Mouse (Mus musculus) embryonic facial prominence, embryonic 11.5 days (tissue): ENCODE measurements around the gene Gm42906. TPM values are rescaled to one million over a fixed set of nuclear protein-coding genes. Genes with fewer than 3 reads are reported as not detected.
A peak's percentile ranks its signal among the peaks of the same experiment; 100 is the strongest.

Source experiments
- ATAC-seq: fragments of 200-750 bp; cut with Nextera tagmentation; replicated peaks from 2 replicates; pipeline ENCODE4 v1.8.0; 2017; ENCODE audit warnings: low read depth; ENCODE audit not compliant: insufficient number of reproducible peaks, low FRiP score, low TSS enrichment
- DNase-seq: peaks from one replicate; pipeline ENCODE4 v3.0.0-alpha.2; 2015; ENCODE audit warnings: low spot score
- H3K27ac ChIP-seq: fragments of 300-500 bp; sonication (generic); replicated peaks from 2 replicates; pipeline ENCODE4 v1.5.1; 2014; ENCODE audit warnings: mild to moderate bottlenecking, low read depth, low read length, control low read depth
- H3K27me3 ChIP-seq: fragments of 300-500 bp; sonication (generic); 2 replicates; pipeline ENCODE4 v1.6.1; 2014; ENCODE audit warnings: mild to moderate bottlenecking, low read length, moderate library complexity, mixed read lengths; ENCODE audit not compliant: control insufficient read depth, insufficient read depth
- H3K36me3 ChIP-seq: fragments of 300-500 bp; sonication (generic); replicated peaks from 2 replicates; pipeline ENCODE4 v1.6.1; 2014; ENCODE audit warnings: low read depth, mild to moderate bottlenecking, low read length, moderate library complexity, mixed read lengths; ENCODE audit not compliant: control insufficient read depth, insufficient read depth
- H3K4me1 ChIP-seq: fragments of 300-500 bp; sonication (generic); 2 replicates; pipeline ENCODE4 v1.6.1; 2014; ENCODE audit warnings: low read length, mixed read lengths; ENCODE audit not compliant: control insufficient read depth, insufficient read depth
- H3K4me2 ChIP-seq: fragments of 300-500 bp; sonication (generic); 2 replicates; pipeline ENCODE4 v1.6.1; 2014; ENCODE audit warnings: low read depth, mild to moderate bottlenecking, control low read depth, low read length, moderate library complexity
- H3K4me3 ChIP-seq: fragments of 300-500 bp; sonication (generic); 2 replicates; pipeline ENCODE4 v1.5.1; 2014; ENCODE audit warnings: low read depth, low read length, control low read depth
- H3K9ac ChIP-seq: fragments of 300-500 bp; sonication (generic); replicated peaks from 2 replicates; pipeline ENCODE4 v1.6.1; 2014; ENCODE audit warnings: mild to moderate bottlenecking, control low read depth, low read length
- H3K9me3 ChIP-seq: fragments of 300-500 bp; sonication (generic); replicated peaks from 2 replicates; pipeline ENCODE4 v1.6.1; 2016; ENCODE audit warnings: mild to moderate bottlenecking, low read length, inconsistent platforms, mixed read lengths; ENCODE audit not compliant: control insufficient read depth
- WGBS: fragments of 180-500 bp; shearing (Covaris S2); extraction: QIAGEN DNeasy Blood & Tissue Kit; methylation state at CpG from one replicate; pipeline ENCODE4 v1.1.7; 2014; 5-methylcytosine and 5-hydroxymethylcytosine counted together
- polyA plus RNA-seq: library from polyadenylated mRNA; unstranded; fragments of >200 nt; fragmentation: Nextera tagmentation; extraction: Ambion mirVana; gene quantifications from 2 replicates; pipeline ENCODE4 v1.2.1, GENCODE M21; 2014

The Gm42906 gene
- polyA plus RNA-seq, 1 experiment from 2014 or later = not detected

DNA sequence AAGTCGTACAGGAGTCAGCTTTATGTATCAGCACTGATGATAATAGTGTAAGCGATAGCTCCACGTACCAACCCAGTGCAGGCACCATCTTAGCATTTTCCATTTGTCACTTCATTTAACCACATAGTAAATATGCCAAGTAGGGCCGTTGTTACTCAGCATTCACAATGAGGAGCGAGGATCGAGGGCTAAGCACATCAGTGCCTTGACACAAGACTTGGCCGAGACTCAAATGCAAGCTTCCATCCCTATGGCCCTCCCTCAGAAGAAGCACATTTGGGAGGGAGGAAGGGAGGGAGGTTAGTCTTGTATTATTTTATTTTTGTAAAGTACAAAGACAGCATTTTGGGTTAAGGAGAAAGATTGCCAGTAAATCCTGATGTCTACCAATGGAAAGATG lies 148.4 kb downstream of the Gm42906 start:
- Histone ChIP-seq H3K9me3 (no peaks in the 10 kb centered on the region), H3K27me3 (no peaks in the 10 kb centered on the region), H3K4me1 (no peaks in the 10 kb centered on the region), H3K36me3 (no peaks in the 10 kb centered on the region), H3K9ac (no peak overlapping the region), H3K27ac (no peak overlapping the region), H3K4me2 (no peak overlapping the region), H3K4me3 (no peak overlapping the region)
- ATAC-seq (no peak), DNase-seq (no peak)
- WGBS = 91% methylated on average over 7 of the region's 7 CpGs

- H3K27me3 ChIP-seq = no peaks in the 10 kb centered on the region
- H3K4me3 ChIP-seq = no peak overlapping the region
- 92% methylated on average over 6 of the region's 6 CpGs for WGBS
- H3K9me3 ChIP-seq = no peaks in the 10 kb centered on the region
- no peak overlapping the region for H3K9ac ChIP-seq
- H3K27ac ChIP-seq = no peak overlapping the region
- H3K4me1 ChIP-seq = no peaks in the 10 kb centered on the region
- ATAC-seq (no peak), DNase-seq (no peak)
- no peak overlapping the region for H3K4me2 ChIP-seq
- no peaks in the 10 kb centered on the region for H3K36me3 ChIP-seq
Measured at GRCm38 (mm10) chr5:151277927-151278326, 150.0 kb downstream of the Gm42906 start.

GRCm38 (mm10) chr5:151275986-151276385 lies 152.0 kb downstream of the Gm42906 start:
- no peak for ATAC-seq
- no peak overlapping the region for H3K27ac ChIP-seq
- H3K4me3 ChIP-seq = no peak overlapping the region
- no peaks in the 10 kb centered on the region for H3K27me3 ChIP-seq
- WGBS = 92% methylated on average over 2 of the region's 2 CpGs
- no peak overlapping the region for H3K4me2 ChIP-seq
- H3K36me3 ChIP-seq = no peaks in the 10 kb centered on the region
- no peak overlapping the region for H3K9ac ChIP-seq
- no peaks in the 10 kb centered on the region for H3K9me3 ChIP-seq
- no peaks in the 10 kb centered on the region for H3K4me1 ChIP-seq
- DNase-seq = no peak

DNA sequence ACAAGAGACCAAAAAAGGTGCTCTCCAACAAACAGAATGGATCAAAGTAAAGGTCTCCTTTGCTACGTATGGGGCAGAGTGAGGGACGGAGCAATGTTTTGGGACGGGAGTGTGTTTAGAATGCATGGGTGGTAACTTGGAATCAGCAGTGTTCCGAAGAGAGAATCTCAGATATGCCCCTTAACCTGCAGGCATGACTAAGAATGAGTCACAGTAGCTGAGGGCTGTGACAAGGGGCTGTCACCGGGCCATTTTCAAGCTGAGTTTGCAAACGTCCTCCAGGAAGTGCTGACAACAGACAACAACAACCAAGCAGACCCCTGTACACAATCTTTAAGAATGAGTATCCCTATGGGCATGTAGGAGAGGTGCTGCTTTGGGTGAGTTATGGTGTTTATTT lies 153.7 kb downstream of the Gm42906 start:
- no peak overlapping the region for H3K4me2 ChIP-seq
- H3K27ac ChIP-seq = no peak overlapping the region
- H3K4me3 ChIP-seq = no peak overlapping the region
- H3K36me3 ChIP-seq = no peaks in the 10 kb centered on the region
- no peaks in the 10 kb centered on the region for H3K4me1 ChIP-seq
- DNase-seq (no peak), ATAC-seq (no peak)
- H3K9ac ChIP-seq = no peak overlapping the region
- 79% methylated on average over 6 of the region's 6 CpGs for WGBS
- no peaks in the 10 kb centered on the region for H3K9me3 ChIP-seq
- H3K27me3 ChIP-seq = no peaks in the 10 kb centered on the region

DNA sequence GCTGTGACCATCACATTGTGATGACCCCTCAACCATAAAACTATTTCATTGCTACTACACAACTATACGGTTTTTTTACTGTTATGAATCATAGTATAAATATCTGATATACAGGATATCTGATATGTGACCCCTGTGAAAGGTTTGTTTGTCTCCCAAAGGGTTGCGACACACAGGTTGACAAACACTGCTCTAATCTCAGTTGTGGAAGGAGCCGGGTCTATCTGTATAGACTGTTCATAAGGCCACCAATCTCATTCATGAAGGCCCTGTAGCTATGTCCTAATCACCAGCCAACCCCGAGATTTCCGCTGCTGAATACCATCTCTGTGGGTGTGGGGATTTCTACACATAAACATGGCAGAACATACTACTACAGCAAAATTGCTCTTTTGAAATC lies 157.1 kb downstream of the Gm42906 start:
- no peak overlapping the region for H3K4me3 ChIP-seq
- DNase-seq = no peak

GRCm38 (mm10) chr5:151266896-151267634 lies 160.9 kb downstream of the Gm42906 start:
- Histone ChIP-seq H3K27me3 (no peaks in the 10 kb centered on the region), H3K4me3 (no peak overlapping the region), H3K9ac (no peak overlapping the region), H3K4me2 (no peak overlapping the region), H3K4me1 (no peaks in the 10 kb centered on the region), H3K9me3 (no peaks in the 10 kb centered on the region), H3K27ac (no peak overlapping the region), H3K36me3 (no peaks in the 10 kb centered on the region)
- ATAC-seq (no peak), DNase-seq (no peak)
- 85% methylated on average over 14 of the region's 14 CpGs for WGBS

More for the DNA sequence above, 157.1 kb downstream of the Gm42906 start:
- 94% methylated on average over 5 of the region's 5 CpGs for whole genome bisulfite sequencing
- Histone ChIP-seq H3K4me2 (no peak overlapping the region), H3K4me1 (no peaks in the 10 kb centered on the region), H3K9ac (no peak overlapping the region), H3K36me3 (no peaks in the 10 kb centered on the region), H3K9me3 (no peaks in the 10 kb centered on the region), H3K27me3 (no peaks in the 10 kb centered on the region), H3K27ac (no peak overlapping the region)
- no peak for ATAC-seq

- no peak overlapping the region for H3K4me2 ChIP-seq
- H3K27me3 ChIP-seq = no peaks in the 10 kb centered on the region
- H3K27ac ChIP-seq = no peak overlapping the region
- DNase-seq = no peak
- WGBS = 89% methylated on average over 2 of the region's 2 CpGs
- H3K4me1 ChIP-seq = no peaks in the 10 kb centered on the region
- H3K9ac ChIP-seq = no peak overlapping the region
- no peak overlapping the region for H3K4me3 ChIP-seq
- H3K36me3 ChIP-seq = no peaks in the 10 kb centered on the region
- H3K9me3 ChIP-seq = no peaks in the 10 kb centered on the region
- no peak for ATAC-seq
Measured at GRCm38 (mm10) chr5:151261558-151261957, 166.4 kb downstream of the Gm42906 start.

- DNase-seq (no peak), ATAC-seq (0 out of 2 replicates have a peak, but pooled peaks have one; percentile 39)
- Histone ChIP-seq H3K27me3 (no peaks in the 10 kb centered on the region), H3K9ac (no peak overlapping the region), H3K4me1 (no peaks in the 10 kb centered on the region), H3K36me3 (no peaks in the 10 kb centered on the region), H3K4me3 (no peak overlapping the region), H3K9me3 (no peaks in the 10 kb centered on the region), H3K27ac (no peak overlapping the region), H3K4me2 (no peak overlapping the region)
- 60% methylated on average over 8 of the region's 8 CpGs for WGBS
Measured at GRCm38 (mm10) chr5:151252213-151252612, 175.8 kb downstream of the Gm42906 start.
